Mouse (Mus musculus) ES-Bruce4 (cell line): ENCODE data around the gene Ndufaf8.

ENCODE experiments used
- CTCF ChIP-seq: IDR thresholded peaks from one replicate; pipeline ENCODE4 v1.8.1; 2011; ENCODE audit warnings: low read depth, low read length
- POLR2A ChIP-seq: IDR thresholded peaks from one replicate; pipeline ENCODE4 v1.8.1; 2011; ENCODE audit warnings: low read length; ENCODE audit not compliant: insufficient read depth

DNA sequence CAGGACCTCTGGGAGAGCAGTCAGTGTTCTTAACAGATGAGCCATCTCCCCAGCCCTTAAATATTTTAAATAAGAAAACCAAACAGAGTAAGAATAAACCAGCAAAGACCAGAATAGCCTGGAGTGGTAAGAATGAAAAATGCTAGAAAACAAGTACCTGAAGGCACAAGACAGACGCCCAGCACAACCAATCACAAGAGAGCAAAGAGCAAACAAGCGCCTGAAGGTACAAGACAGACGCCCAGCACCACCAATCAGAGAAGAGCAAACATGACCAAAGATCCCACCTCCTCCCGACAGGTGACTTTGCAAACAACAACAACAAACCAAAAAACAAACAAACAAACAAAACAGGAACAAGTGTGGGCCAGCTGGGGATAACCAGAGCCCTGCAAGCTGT, 44.9 kb upstream of the Ndufaf8 start:
- TF ChIP-seq CTCF (no peak), POLR2A (no peak)
